Mouse (Mus musculus): ENCODE measurements around the gene Nlgn1.

GRCm38 (mm10) chr3:25675888-25676287, 656.4 kb downstream of the Nlgn1 start:
- no peak for TF ChIP-seq CTCF (IDR thresholded peaks at IDR 0.05; ENCODE audit: low read depth)
- no peak for TF ChIP-seq EP300 (IDR thresholded peaks at IDR 0.05; ENCODE audit: low read depth)
